Mouse (Mus musculus): ENCODE results near the gene Polr1a. TPM values are rescaled to one million over a fixed set of nuclear protein-coding genes. Genes with fewer than 3 reads are reported as not detected.

Polr1a gene
- total RNA-seq, 1 experiment from 2014 or later = 28.6 TPM

Other genes with a start within 250 kb of the Polr1a start
- not detected in 3 replicates for gene Reep1, start 201.5 kb upstream of the Polr1a start, total RNA-seq (2017)
- gene Mrpl35, start 82.1 kb upstream of the Polr1a start, total RNA-seq (2017) = 9.6 to 29.0 TPM (median 17.5 TPM) in 3 replicates
- gene Immt, start 77.7 kb upstream of the Polr1a start, total RNA-seq (2017) = 77.9 to 115 TPM (median 82.7 TPM) in 3 replicates
- gene Ptcd3, start 303 bp upstream of the Polr1a start, total RNA-seq (2017) = 70.3 to 105 TPM (median 72.5 TPM) in 3 replicates
- gene St3gal5, start 188.5 kb downstream of the Polr1a start, total RNA-seq (2017) = 28.9 to 43.8 TPM (median 38.3 TPM) in 3 replicates

Measured in monocyte, adult 5-6 weeks (primary cell).